In genomic region chr17:76111315-76112195, GRCm38 (mm10) we compare ENCODE assay signal across 11 mouse cellular contexts.
A peak's percentile ranks its signal among the peaks of the same experiment; 100 is the strongest.
DNase-seq lines count a peak whose midpoint lies in the region; ATAC-seq and TF ChIP-seq lines count a peak whose summit lies in the region.
"Had no signal": no experiment of that assay in that cellular context is flagged by ENCODE, and none has a peak within 500 bp of the region (broad histone marks: within the 10 kb centered on the region; RNA-seq: fewer than 3 reads in every experiment).

No protein-coding gene starts in this region.

- H3K27ac ChIP-seq in forebrain, embryonic 11.5 days (ENCODE audit: low read depth, low read length): no peak overlapping the region
- H3K27ac ChIP-seq in hindbrain, embryonic 16.5 days (ENCODE audit: low read depth, low read length): no peak overlapping the region
- H3K27ac ChIP-seq in olfactory bulb, adult 2 months (ENCODE audit: insufficient read depth, low read depth, low read length): 0 out of 2 replicates have a peak overlapping the region, but pooled peaks have one; percentile 14
- H3K27ac ChIP-seq: heart, adult 2 months; layer of hippocampus, adult 2 months had no signal

- no peak overlapping the region for H3K9ac ChIP-seq in forebrain, embryonic 11.5 days (ENCODE audit: low read length)
- no peak overlapping the region for H3K9ac ChIP-seq in hindbrain, embryonic 16.5 days (ENCODE audit: low read depth, low read length)

- H3K4me2 ChIP-seq in forebrain, embryonic 11.5 days (ENCODE audit: low read depth, low read length, severe bottlenecking): no peak overlapping the region
- H3K4me2 ChIP-seq in hindbrain, embryonic 16.5 days (ENCODE audit: low read length): no peak overlapping the region

- WGBS in forebrain, embryonic 11.5 days: 51% methylated on average over 9 of the region's 9 CpGs
- 67% methylated on average over 9 of the region's 9 CpGs for WGBS in hindbrain, embryonic 16.5 days
- WGBS in olfactory bulb, adult 2 months: 51% methylated on average over 9 of the region's 9 CpGs

- no peak for DNase-seq in frontal cortex, postnatal 25 days (ENCODE audit: low spot score in 2 of 2)
- DNase-seq in forebrain, embryonic 11.5 days (ENCODE audit: low spot score): peak; percentile 55
- no peak for DNase-seq in urinary bladder, adult 18-20 months (ENCODE audit: low spot score in 2 of 2)
- no peak for DNase-seq in T-cell, adult 2 months (ENCODE audit: low spot score)
- DNase-seq in cerebellum, postnatal 14 days: no peak
- DNase-seq: heart, adult 2 months had no signal

- H3K27me3 ChIP-seq in forebrain, embryonic 11.5 days (ENCODE audit: control insufficient read depth, insufficient read depth, low read length): peaks cover 5% of the 10 kb centered on the region
- H3K27me3 ChIP-seq in hindbrain, embryonic 16.5 days (replicated peaks; ENCODE audit: control insufficient read depth, insufficient read depth, low read length): peaks cover 9% of the 10 kb centered on the region

- no peaks in the 10 kb centered on the region for H3K36me3 ChIP-seq in forebrain, embryonic 11.5 days (ENCODE audit: control insufficient read depth, insufficient read depth, low read length)
- no peaks in the 10 kb centered on the region for H3K36me3 ChIP-seq in hindbrain, embryonic 16.5 days (ENCODE audit: control insufficient read depth, insufficient read depth, low read length)

- H3K4me3 ChIP-seq in forebrain, embryonic 11.5 days (ENCODE audit: low read depth, low read length): no peak overlapping the region
- H3K4me3 ChIP-seq in hindbrain, embryonic 16.5 days (ENCODE audit: low read length): no peak overlapping the region
- no peak overlapping the region for H3K4me3 ChIP-seq in olfactory bulb, adult 2 months (ENCODE audit: insufficient read depth, low read depth, low read length)
- H3K4me3 ChIP-seq: heart, adult 2 months; layer of hippocampus, adult 2 months had no signal

- no peaks in the 10 kb centered on the region for H3K9me3 ChIP-seq in forebrain, embryonic 11.5 days (ENCODE audit: control insufficient read depth, low read length)
- no peaks in the 10 kb centered on the region for H3K9me3 ChIP-seq in hindbrain, embryonic 16.5 days (ENCODE audit: control insufficient read depth, low read length)

- peak; percentile 84 for ATAC-seq in frontal cortex, adult (ENCODE audit: low TSS enrichment)
- ATAC-seq in forebrain, embryonic 11.5 days (replicated peaks; ENCODE audit: low FRiP score): peak; percentile 91
- peak; percentile 92 for ATAC-seq in hindbrain, embryonic 16.5 days
- ATAC-seq: lung, postnatal 0 days had no signal

- H3K4me1 ChIP-seq in forebrain, embryonic 11.5 days (replicated peaks; ENCODE audit: control insufficient read depth, insufficient read depth, low read length): peaks cover 5% of the 10 kb centered on the region; the same call in 1 of the 2 replicates
- H3K4me1 ChIP-seq in hindbrain, embryonic 16.5 days (ENCODE audit: control insufficient read depth, insufficient read depth, low read depth, low read length): no peaks in the 10 kb centered on the region
- no peaks in the 10 kb centered on the region for H3K4me1 ChIP-seq in olfactory bulb, adult 2 months (ENCODE audit: control insufficient read depth, insufficient read depth, low read length)

- no peak for TF ChIP-seq POLR2A in olfactory bulb, adult 2 months (IDR thresholded peaks at IDR 0.05; ENCODE audit: insufficient read depth, low read depth, low read length)

- TF ChIP-seq CTCF in olfactory bulb, adult 2 months (IDR thresholded peaks at IDR 0.05; ENCODE audit: insufficient read depth, low read depth, low read length): no peak
